Mouse (Mus musculus): ENCODE measurements around the gene Sp7.

Sp7 gene

GRCm38 (mm10) chr15:102388942-102389341 is 22.0 kb upstream of the Sp7 start:
- no peak for DNase-seq (ENCODE audit: inconsistent age in 2 of 2, low spot score in 1 of 2)

GRCm38 (mm10) chr15:102386640-102387039 is 19.7 kb upstream of the Sp7 start:
- DNase-seq (ENCODE audit: inconsistent age in 2 of 2, low spot score in 1 of 2) = no peak

- no peak for DNase-seq (ENCODE audit: inconsistent age in 2 of 2, low spot score in 1 of 2)
Observed at GRCm38 (mm10) chr15:102383671-102384070, 16.7 kb upstream of the Sp7 start.

DNA sequence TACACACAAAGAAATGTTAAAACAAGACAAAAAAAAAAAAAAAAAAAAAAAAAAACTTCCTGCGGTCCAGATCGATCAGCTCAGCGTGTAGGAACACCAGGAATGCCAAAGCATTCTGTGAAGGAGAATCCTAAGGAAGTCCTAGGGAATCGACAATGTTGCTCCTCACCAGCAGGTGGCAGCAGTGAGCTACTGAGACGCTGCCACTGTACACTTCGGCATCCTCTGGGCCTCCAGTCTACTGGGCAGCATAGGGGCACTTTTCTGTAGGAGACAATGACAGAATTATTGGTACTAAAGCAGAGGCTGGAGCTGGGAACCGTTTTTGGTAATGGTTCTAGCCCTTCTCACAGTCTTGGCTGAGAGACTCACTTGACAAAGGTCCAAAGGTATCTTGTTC is 14.6 kb upstream of the Sp7 start:
- DNase-seq (ENCODE audit: inconsistent age in 2 of 2, low spot score in 1 of 2) = peak; percentile 80 to 93

GRCm38 (mm10) chr15:102377810-102378262 is 10.9 kb upstream of the Sp7 start:
- DNase-seq (ENCODE audit: inconsistent age in 2 of 2, low spot score in 1 of 2) = peak; percentile 67 to 79

GRCm38 (mm10) chr15:102377163-102377543 is 10.2 kb upstream of the Sp7 start:
- DNase-seq (ENCODE audit: inconsistent age in 2 of 2, low spot score in 1 of 2) = peak; percentile 88 to 96

GRCm38 (mm10) chr15:102376453-102377162 is 9.6 kb upstream of the Sp7 start:
- DNase-seq (ENCODE audit: inconsistent age in 2 of 2, low spot score in 1 of 2) = peak in 1 of 2 experiments; percentile 70

DNA sequence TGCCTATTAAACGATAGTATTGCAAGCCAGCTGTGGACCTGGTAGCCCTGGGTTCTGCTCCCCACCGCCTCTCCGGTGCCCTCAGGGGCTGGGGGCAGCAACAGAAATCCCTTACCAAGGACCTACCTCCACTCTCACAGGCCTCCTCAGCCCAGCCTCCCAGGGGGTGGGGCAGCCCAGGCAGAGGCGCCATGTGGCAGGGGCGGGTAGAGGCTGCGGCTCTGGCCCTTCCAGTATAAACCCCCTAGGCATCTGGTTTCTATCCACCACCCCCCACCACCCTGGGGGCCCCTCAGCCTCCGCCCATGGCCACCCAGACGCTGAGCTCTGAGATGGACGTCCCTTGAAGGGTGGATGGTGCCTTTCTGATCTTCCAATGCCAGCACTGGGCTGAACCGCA is 3.7 kb upstream of the Sp7 start:
- no peak for DNase-seq (ENCODE audit: inconsistent age in 2 of 2, low spot score in 1 of 2)

- no peak for DNase-seq (ENCODE audit: inconsistent age in 2 of 2, low spot score in 1 of 2)
Observed at GRCm38 (mm10) chr15:102369972-102370371, 3.0 kb upstream of the Sp7 start.

DNA sequence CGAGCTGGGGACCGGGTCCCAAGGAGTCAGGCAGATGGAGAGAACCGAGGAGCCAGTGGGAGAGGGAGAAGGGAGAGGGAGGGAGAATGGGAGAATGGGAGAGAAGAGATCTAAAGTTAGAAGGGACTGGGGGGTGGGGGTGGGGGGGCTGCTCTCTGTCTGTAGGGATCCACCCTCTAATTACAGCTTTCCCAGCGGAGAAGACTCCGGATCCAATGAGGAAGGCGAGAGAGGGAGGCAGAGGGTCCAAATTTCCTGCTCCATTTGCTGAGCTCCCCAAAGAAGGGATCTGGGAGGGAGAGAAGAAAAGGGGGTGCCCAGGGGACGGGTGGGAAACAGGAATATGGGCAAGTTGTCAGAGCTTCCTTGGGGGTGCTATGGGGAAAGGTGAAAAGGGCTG is 744 bp downstream of the Sp7 start:
- DNase-seq (ENCODE audit: inconsistent age in 2 of 2, low spot score in 1 of 2) = no peak

DNA sequence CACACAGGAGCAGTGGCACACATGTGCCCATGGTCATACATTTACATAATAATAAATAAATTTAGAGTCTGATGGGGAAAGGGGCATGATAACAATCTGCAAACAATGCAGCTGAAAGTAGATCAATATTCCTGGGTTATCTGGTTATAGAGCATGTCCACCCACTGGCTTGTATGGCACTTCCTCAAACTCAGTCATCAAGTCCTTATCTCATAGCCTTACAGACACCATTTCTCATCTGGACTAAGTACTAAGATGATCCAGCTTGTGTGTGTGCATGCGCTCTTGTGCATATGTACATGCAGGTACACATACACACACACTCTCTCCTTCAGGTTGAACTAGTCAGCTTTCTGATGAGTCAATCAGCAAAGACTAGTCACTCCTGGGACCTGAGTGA is 2.3 kb downstream of the Sp7 start:
- DNase-seq (ENCODE audit: inconsistent age in 2 of 2, low spot score in 1 of 2) = no peak

GRCm38 (mm10) chr15:102362648-102363047 is 4.3 kb downstream of the Sp7 start:
- no peak for DNase-seq (ENCODE audit: inconsistent age in 2 of 2, low spot score in 1 of 2)

DNA sequence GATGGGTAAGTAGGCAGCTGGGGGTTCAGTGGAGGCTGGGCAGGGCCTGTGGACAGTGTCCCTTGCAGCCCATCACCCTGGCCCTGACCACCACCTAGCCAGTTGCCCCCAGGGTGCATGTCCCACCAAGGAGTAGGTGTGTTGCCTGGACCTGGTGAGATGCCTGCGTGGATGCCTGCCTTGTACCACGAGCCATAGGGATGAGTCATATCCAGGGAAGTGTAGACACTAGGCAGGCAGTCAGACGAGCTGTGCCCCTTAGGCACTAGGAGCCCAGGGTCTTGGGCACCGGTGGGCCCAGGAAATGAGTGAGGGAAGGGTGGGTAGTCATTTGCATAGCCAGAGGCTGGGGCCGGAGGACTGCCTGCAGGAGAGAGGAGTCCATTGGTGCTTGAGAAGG is 8.1 kb downstream of the Sp7 start:
- no peak for DNase-seq (ENCODE audit: inconsistent age in 2 of 2, low spot score in 1 of 2)

DNA sequence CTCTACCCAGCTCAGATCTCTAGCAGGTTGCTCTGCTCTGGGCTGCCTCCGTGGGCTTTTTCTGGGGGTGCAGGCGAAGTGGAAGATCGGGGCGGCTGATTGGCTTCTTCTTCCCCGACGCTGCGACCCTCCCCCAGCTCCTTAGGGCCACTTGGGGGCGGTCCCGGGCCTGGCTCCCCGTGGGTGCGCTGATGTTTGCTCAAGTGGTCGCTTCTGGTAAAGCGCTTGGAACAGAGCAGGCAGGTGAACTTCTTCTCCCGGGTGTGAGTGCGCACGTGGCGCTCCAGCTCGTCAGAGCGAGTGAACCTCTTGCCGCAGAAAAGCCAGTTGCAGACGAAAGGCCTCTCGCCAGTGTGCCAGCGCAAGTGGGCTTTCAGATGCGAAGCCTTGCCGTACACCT is 8.9 kb downstream of the Sp7 start:
- DNase-seq (ENCODE audit: inconsistent age in 2 of 2, low spot score in 1 of 2) = no peak

DNA sequence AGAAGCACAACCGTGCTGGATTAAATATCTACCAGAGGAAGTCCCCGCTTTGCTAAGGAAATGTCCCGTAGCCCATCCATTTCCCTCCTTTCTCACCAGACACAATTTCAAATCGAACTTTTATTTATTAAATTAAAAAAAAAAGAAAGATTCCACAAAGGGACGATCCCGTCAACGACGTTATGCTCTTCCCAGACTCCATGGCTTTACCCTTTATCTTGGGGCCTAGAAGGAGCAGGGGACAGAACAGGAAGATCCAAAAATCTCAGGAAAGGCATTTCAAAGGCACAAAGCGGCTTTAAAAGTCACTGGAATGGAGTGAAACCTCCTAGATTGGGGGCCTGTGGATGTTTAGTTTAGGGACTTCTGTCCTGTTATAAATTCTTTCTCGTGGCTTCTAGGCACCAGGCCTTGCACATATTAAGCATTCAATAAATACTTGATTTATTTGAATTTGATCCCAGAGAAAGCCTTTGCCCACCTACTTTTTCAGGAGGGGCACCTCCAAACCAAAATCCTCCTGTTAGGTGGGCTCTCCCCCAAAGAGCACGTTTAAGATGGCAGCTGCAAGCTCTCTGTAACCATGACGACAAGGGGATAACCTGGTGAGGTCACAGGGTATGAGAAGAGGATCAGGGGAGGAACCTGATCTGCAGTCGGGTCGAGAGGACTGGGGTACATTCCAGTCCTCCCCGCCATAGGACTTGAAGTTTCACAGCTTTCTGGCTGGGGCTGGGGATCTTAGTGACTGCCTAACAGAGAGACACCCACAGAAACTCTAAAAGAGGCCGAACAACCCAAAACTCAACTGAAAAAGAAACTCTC is 10.3 kb downstream of the Sp7 start:
- no peak for DNase-seq (ENCODE audit: inconsistent age in 2 of 2, low spot score in 1 of 2)

GRCm38 (mm10) chr15:102355871-102356441 is 11.0 kb downstream of the Sp7 start:
- DNase-seq (ENCODE audit: inconsistent age in 2 of 2, low spot score in 1 of 2) = no peak

DNA sequence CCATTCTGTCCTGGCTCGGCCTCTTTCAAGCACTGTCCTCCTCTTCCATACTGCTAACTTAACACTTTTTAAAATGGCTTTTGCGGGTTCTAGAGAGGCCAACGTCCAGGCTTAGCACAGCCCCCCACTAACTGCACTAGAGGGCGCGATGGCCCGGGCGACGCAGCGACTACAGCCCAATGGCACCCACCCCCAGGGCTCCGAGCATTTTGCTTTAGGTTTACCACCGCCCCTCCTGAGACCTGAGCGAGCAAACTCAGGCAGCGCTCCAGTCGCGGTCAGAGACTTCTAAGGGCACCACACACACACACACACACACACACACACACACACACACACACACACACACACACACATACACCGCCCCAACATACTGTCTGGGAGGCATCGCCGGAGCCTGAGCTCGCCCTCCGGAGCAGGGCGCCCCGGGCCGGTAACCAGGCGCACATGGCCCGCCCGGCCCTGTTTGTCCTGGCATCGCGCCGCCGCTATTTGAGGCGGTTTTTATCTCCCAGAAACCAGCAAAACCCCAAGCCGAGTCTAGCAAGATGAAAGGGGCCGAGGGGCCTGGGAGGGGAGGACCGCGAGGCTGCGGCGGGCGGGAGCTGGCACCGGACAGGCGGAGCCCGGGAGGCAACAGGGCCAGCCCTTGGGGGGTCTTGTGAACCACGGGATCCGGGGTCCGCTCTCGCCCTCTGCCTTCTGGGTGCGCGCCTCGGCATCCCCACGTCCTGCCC is 11.7 kb downstream of the Sp7 start:
- DNase-seq (ENCODE audit: inconsistent age in 2 of 2, low spot score in 1 of 2) = peak; percentile 40 to 62

DNA sequence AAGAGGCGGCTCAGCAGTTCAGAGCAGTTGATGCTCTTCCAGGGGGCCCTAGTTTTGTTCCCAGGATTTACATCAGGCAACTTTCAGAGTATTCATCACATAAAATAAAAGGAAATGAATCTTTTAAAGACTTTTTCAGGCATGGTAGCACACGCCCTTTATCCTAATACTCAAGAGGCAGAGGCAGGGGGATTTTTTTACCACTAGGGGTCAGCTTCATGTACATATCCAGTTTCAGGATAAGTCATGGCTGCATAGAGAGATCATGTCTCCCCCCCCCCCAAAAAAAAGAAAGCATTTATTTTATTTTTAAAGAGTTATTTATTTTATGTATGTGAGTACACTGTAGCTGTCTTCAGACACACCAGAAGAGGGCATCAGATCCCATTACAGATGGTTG is 13.0 kb downstream of the Sp7 start:
- no peak for DNase-seq (ENCODE audit: inconsistent age in 2 of 2, low spot score in 1 of 2)

DNA sequence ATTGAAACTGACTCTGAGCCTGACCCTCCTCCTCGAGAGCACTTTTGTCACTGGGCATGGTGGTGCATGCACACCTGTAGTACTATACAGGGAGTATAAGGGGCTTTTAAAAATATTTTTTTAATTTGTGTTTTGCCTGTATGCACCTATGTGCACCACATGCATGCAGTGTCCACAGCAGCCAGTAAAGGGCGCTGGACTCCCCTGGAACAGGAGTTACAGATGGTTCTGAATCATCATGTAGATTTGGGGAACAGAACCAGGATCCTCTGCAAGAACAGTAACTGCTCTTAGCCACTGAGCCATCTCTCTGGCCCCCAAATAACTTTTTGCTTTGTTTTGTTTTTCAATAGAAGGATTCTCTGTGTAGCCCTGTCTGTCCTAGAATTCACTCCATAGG is 14.8 kb downstream of the Sp7 start:
- no peak for DNase-seq (ENCODE audit: inconsistent age in 2 of 2, low spot score in 1 of 2)

DNA sequence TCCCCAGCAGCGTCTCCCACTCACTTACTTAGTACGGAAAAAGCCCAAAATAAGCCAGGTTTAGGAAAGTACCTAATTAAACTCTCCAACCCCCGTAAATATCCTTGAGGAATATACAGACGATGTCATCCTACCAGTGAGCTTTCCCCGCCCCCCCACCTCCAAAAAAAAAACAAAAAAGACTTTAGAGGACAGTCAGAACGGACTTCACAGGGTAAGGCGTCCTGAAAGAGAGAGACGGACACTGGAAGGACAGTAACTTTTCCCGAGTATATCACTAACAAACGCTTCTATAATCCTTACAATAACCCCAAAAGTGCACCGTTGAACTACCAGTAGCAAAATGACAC is 16.1 kb downstream of the Sp7 start:
- DNase-seq (ENCODE audit: inconsistent age in 2 of 2, low spot score in 1 of 2) = no peak

- DNase-seq (ENCODE audit: inconsistent age in 2 of 2, low spot score in 1 of 2) = peak; percentile 95 to 99
Observed at GRCm38 (mm10) chr15:102350138-102350941, 16.6 kb downstream of the Sp7 start, which contains the start of gene Aaas. TSS of gene Aaas (minus strand) at chr15:102350771.

Measured in adrenal gland, adult (tissue).